Mouse (Mus musculus) v-Abl transformed pro-B cells (cell line): Measurements from ENCODE around the gene Farp1.
"Not testable (repeated sequence)": the region's sequence is repeated elsewhere in the genome, so short reads cannot be mapped to it uniquely, and the experiment has no call there.

Experiments used
- in situ Hi-C, 2 experiments: fragments of 400-800 bp; cut with MboI; formaldehyde crosslinking; loops; one replicate each; pipeline ENCODE4 v1.15.1; 2025; ENCODE audit not compliant: unreplicated experiment in 2 of 2

Farp1 gene

DNA sequence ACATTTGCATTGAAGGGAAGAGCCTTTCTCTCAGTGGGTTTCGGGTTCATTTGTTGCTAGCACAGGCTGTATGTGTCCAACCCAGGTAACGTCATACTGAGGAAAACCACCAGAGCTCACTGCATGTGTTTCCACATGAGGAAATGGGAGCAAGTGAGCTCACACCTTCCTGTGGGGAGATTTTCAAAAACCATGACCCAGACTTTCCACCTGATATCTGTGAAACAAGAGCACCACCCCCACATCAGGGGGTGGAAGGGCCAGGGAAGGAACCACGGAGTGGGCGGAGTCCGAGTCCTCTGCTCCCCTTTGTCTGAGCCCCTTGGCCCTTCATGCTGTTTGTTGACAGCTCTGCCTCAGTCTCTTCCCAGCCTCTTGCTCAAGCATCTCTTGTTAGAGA, 67.6 kb downstream of the Farp1 start:
- in situ Hi-C loops: no loop called here

DNA sequence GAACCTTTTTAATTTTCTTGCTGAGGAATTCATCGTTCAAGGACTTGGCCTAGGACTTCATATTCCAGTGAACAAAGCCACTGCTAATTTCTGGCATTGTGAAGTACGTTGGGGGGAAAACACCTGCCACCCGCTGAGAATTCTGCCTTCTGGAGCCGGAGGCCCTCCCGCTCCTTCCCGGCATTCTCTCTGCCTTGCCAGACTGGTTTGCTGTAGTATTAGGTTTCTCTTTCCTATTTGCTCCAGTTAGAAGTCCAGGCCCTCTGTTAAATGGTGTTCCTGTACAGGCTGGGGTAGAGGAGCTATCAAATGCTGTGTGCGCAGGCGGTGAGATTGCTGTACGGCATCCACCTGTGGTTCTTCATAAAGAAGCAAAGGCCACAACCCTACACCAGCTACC, 68.5 kb downstream of the Farp1 start:
- in situ Hi-C loops: no loop called here

DNA sequence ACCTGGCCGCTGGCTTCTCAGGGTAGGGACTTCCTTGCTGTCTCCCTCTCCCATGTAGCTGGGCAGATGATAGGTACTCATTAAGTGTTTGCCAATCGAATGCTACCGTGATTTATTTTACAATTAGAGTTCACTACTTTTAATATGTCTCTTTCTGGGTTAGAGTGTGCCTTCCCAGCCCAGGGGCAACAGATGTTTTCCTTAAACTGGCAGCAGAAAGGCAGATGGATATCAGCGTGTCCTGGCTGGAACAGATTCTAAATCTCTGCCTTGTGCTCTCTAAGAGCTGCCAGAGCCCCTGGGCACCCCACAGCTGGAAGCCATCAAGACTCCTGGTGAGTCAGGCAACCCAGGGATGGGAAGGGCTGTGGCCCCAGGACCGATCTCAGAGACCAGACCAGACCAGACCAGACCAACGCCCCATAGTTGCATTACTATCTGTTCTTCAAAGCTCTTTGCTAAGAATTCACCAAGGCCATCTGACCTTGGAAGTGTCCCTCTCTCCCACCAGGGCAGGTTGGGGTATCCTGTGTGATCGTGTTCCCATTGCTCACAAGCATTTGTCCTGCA, 69.8 kb downstream of the Farp1 start:
- in situ Hi-C loops: no loop called here

DNA sequence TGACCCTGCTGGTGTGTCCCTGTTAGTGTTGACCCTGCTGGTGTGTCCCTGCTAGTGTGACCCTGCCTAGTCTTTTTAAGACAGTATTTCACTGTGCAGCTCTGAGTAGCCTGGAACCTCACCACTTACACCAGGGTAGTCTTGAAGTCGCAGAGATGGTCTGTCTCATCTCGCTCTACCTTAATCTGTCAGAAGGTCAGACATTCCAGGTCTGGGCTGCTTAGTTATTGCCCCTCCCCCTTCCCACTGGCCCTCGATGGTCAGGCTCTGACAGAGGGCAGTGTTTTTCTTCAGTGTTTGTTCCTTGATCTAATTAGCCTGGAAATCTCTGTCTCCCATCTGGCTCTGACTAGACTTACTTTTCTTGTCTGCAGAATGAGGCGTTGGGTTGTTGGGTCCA, 71.9 kb downstream of the Farp1 start:
- in situ Hi-C loops: no loop called here

DNA sequence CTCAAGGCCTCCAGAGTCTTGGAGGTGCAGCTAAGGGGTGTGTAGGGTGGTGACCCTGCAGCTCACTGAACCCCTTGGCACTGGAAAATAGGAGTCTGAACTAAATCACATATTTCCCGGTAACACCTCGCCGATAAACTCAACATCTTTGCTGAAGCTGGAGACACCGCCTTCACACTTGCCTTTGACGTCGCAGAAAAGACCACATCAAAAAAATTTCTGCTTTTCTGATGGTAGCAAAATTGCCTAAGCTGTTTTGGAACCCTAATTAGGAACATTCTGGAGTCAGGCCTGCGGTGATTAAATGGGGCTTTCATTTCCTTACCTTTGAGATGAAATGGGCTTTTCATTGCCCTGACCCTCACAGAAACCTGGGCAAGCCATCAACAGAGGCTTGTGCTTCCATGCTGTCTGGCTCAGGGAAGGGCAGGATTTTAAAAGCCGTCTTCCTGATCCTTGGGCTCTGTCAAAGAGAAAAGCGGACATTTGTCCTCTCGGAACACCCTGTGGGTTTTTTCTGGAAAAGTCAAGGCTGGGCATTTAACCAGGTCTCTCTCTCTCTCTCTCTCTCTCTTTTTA, 72.8 kb downstream of the Farp1 start:
- in situ Hi-C loops: no loop called here

DNA sequence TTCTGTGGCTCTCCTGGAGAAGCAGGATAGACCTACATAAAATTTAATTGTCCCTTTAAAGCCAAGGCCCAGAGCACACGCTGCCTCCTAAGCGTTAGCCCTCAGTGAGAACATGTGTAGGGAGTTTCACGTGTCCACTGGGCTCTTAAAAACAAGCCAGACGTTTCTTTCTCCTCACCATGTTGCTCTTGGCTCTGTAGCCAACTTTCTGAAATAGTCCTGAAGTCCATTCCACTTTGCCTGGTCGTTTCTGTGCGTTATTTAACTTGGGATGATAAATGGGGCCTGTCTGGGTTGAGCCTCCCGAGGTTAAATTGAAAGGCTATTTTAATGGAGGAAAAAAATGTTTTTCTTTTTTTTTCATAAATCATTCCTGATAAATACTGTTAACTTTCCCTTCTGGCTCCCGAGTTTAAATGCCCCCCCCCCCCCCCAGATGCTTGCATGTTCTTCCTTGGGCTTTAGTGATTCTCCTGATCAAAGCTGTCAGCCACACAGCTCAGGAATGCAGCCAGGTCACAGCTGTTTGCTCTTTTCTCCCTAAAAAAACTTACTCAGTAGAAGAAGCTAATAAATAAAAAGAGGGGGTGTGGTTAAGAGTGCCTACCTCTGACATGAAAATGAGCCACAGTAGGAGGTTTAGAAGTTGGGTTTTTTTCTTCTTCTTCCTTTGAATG, 73.6 kb downstream of the Farp1 start:
- in situ Hi-C loops: no loop called here

DNA sequence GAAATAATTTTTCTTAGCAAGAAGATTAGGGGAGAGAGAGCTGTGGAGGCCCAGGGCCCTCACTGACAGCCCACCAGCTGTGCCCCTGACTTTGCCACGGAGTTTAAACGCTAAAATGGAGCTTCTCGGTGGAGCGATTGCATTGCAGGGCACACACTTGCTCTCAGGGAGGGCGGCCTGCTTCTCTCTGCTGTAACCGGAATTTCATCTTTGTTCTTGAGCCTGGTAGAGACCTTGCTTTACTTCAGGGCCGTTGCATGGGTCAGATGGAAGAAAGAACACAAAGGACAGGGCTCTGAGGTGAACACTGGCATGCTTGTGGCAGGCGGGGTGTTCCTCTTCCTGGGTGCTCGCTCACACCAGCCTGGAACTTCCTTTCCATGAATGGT, 74.1 kb downstream of the Farp1 start:
- in situ Hi-C loops: no loop called here

DNA sequence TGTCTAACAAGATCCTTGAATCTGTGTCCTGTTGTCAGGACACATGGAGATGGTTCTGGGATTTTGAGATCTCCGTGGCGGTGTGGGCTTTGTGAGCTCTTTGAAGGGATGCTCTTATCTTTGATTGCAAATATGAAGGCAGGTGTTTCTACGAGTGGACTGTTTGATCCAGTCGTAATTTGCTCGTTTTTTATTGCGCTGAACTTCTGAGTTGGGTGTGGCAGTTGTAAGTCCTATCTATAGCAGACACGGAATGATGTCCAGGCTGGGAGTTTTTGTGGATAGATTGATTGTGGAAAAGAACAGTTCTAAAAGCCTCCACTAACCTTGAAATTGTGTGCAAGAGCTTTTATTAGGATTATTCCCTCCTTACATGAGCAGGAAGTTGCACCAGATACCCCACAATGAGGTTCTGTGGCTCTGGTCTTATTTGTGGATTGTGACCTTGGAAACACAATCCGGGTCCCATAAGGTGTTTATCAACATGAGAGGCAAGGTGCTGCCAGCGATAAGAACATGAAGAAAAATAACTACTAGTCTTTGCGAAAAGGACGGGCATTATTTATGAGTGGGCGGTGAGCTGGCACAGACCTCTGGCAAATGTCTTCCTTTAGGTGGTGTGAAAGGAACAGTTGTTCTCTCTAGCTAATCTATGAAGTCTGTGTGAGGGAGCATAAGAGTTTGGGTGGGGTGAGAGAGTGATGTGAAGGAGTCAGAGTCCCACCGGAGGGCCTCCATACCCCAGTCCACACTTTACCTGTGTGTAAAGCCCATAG, 75.7 kb downstream of the Farp1 start:
- in situ Hi-C loops: no loop called here

DNA sequence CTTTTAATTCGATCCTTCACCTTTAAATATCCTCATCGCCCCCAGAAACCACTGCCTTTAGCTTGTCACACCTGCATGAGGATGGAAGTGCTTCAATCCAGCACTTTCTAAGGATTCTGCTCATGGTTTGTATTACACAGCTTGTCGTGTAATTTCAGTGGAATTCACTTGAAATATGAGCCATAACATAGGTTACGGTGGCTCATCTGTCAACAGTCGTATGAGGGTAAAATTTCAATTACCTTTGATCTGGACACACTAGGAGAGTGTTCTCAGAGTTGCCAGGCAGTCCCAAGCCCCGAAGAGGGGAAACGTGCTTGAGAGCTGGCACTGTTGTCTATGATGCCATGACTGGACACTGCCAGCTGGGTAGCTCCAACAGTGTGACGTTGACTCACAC, 77.1 kb downstream of the Farp1 start:
- in situ Hi-C loops: no loop called here

DNA sequence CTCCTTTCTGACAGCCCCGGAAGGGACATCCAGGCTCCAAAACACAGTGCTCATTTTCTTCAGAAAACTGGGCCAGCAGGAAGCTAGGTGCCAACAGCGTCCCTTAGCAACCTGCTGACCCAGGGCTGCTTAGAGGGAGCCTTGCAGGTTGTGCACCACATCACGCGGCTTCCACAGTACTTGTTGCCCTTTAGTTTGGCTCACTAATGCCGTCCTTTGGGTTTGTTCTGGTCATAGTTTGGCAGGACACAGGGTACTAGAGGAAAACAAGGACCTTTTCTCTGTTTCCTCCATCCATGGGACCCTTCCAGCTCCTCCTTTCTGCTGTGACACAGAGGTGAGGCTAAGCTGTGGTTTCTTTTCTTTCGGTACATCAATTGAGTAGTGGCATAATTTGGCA, 78.8 kb downstream of the Farp1 start:
- in situ Hi-C loops: no loop called here

DNA sequence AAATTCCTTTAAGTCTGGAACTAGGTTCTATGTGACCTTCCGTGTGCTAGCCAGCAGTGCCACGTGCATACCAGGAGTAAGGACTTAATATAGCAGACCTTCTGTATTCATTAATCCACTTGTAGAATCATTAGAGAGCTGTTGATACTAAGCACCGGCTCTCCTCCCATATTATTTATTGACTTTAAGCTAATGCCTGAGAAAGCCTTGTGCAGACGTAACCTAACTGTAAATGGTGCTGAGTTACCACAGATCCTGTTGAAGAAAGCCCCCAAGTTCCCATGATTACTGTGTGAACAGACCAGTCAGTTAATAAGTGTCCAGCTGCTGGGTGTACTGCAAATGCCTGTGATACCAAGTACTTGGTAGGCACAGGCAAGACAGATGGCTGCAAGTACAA, 81.7 kb downstream of the Farp1 start:
- in situ Hi-C loops: no loop called here

DNA sequence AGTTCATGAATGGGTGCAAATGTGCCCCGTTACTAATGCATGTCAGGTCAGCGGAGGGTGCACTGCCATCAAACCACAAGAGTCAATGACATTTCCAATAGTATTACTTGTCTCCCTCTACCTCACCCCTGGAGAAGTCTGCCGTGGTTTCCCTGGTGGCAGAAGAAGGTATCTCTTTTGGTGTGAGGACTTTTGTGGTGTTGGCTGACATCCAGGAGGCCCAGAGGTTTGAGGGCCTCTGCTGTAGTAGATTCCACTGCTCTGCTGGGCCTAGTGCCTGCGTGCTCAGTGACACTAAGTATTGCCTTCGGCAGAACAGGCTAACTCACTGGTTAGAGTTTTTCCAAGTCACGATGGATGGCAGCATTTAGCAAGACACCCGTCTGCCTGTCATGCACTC, 83.9 kb downstream of the Farp1 start:
- in situ Hi-C loops: no loop called here

DNA sequence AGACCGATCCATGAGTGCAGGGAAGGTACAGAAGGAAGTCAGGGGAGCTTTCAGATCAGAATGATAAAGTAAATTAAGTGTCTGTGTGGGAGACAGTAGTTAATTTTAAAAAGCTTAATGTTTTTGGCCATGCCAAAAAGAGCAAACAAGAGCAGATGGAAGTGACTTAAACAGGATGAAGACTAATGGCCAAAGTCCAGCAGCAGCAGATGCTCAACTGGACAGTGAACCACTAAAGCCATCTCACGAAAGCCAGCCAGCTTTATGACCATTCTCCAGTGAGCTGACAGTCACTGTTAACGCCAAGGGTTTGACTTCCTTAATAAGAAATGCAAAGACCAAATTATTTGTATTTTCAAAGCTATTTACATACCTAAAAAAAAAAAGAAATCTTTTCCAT, 86.7 kb downstream of the Farp1 start:
- in situ Hi-C loops: no loop called here

DNA sequence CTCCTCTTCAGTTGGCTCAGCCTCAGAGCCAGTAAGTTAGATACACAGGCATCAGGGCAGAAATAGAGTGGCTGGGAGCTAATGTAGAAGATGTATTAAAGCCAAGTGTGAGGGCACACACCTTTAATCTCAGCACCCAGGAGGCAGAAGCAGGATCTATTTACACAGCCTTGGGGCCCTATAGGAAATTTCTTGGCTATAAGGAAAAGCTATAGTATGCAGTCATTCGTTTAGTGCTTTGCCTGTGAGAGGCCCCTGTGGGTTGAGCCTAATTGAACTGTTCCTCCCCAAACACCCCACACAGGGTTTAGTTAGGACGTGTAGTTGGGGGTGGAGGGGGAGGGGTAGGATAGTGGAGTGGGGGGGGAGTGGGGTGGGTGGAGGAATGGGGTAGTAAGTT, 87.9 kb downstream of the Farp1 start:
- in situ Hi-C loops: no loop called here

DNA sequence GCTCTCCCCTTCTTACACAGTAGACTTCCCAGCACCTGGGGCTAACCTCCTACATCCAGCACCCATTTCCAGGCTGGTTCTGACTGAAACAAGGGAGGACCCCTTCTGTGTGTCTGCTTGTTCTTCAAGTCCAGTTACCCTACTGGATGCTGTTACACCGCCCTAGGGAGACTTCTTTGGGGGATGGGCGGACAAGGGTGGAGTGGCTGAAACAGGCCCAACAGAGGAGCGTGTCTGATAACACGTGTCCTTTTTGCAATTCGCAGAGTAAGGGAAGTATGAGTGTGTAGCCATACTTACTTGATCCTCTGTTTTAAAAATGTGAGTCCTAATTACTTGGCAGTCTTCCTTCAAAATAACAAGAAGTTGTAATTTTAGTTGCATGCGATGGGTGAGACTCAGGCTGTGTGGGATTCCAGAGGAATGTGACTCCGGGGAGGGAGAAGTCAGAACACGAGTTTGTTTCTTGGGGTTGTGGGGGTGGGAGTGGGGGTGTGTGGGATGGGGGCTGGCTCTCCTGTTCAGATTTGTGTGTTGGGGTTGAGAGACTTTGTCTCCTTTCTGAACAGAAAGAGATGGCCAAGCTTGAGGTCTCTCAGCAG, 89.5 kb downstream of the Farp1 start:
- in situ Hi-C loops: no loop called here

DNA sequence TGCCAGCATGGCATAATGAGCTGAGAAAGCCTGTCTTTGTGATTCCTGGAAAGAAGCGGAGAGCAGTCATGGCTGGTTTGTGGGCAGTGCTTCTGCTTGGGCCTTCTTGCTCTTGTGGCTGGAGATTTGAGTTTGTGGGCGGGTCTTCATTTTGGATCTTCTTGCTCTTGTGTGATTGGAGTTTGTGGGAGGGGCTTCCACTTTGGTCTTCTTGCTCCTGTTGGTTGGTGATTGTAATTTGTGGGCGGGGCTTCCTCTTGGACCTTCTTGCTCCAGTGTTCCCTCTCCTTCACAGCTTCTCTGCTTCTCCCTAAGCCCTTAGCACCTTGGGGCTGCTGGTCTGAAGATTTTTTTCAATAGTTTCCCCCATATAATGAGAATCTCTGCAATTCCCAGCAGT, 90.7 kb downstream of the Farp1 start:
- in situ Hi-C loops: no loop called here

DNA sequence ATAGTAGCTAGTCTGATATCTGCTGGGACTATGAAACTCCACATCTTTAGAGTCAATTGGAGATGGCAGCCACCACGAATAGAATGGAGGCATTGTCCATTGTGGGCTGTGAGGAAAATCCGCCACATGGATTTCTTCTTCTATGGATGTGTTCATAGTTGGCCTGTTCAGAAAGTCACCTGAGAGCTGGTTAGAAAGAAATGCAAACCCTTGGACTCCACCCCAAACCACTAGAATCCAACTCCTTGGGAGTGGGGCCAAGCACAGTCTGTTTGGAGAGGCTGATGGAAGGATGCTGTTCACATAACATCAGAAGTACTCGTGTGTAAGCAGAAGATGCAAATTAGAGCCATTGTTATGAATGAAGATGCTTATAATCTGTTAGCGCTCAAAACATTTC, 91.3 kb downstream of the Farp1 start:
- in situ Hi-C loops: no loop called here

DNA sequence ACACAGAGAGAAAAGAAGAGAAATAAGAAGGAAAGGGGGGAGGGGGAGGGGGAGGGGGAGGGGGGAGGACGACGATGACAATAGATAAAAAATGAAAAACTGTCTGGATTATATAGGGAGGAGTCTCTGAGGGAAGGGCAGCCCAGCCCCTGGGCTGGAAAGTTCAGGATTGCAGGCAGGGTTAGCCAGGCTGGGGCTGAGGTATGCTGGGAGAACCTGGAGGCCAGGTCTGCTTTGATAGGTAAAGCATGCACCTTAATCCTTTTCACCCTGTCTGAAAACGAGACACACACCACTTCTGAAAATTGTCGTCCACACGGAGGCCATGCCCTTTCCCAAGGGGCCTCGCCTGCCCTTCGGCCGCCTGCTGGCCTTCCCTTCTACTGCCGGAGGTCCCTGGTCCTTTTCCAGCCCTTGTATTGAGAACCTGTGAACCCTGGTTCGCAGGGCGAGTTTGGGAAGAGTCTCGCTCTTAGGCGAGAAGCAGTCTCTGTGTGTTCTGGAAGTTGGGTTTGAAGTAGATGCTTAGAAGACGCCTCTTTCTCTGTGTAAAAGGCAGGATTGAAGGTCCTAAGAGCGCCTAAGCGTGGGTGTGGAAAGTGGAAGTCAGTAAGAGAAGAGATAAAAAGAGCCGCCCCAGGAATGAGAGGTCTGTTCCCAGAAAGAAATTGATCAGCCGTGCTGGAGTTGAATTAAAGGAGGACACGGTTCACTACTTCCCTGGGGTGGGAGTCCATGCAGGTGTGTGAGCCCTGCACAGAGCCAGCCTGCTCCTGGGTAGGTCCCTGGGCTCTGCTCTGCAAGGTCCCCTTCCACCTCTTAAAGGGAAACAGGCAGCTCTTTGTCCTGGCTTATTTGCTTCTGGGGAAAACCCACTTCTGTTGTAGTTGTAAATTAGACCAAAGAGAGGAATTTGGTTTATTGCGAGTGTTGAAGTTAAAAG, 94.1 kb downstream of the Farp1 start:
- in situ Hi-C loops: no loop called here

DNA sequence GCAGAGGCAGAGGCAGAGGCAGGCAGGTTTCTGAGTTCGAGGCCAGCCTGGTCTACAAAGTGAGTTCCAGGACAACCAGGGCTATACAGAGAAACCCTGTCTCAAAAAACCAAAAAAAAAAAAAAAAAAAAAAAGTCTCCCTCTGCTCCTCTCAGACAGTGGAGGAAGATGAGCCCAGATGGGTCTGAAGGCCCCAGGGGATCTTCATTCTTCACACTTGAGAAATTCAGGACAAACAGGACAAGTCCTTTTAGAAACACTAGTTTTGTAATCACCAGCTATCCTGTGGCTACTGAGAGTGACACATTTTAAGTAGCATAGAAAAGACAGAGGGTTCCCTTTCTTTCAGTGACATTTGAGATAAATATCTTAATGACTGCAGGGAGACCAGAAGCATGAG, 95.4 kb downstream of the Farp1 start:
- in situ Hi-C loops: not testable (repeated sequence)

DNA sequence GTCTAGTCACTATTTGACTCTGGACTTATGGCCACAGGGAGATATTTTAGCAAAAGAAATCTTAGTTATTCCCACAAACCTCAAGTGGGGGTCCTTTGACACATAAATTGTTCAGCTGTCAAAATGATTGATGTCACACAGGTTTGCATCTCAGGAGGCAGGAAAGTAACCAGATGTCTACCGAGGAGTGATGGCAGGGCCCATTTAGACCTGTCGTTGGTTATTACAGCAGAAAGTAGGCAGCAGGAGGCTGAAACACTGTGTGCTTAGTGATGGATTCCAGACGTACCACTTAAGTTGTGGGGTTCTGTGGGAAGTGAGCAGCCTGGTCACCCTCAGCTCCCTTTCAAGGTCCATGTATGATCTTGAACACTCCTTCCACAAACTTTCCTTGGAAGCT, 99.4 kb downstream of the Farp1 start:
- in situ Hi-C loops: no loop called here
